Mouse (Mus musculus): ENCODE measurements at regions not wholly inside any gene's neighbourhood (a gene's known extent, or its start where the extent isn't known, plus 50 kb on each side); places are given as distances from the start of the nearest gene placed in this dataset.
A peak's percentile ranks its signal among the peaks of the same experiment; 100 is the strongest.
"Not testable (repeated sequence)": the region's sequence is repeated elsewhere in the genome, so short reads cannot be mapped to it uniquely, and the experiment has no call there.

DNA sequence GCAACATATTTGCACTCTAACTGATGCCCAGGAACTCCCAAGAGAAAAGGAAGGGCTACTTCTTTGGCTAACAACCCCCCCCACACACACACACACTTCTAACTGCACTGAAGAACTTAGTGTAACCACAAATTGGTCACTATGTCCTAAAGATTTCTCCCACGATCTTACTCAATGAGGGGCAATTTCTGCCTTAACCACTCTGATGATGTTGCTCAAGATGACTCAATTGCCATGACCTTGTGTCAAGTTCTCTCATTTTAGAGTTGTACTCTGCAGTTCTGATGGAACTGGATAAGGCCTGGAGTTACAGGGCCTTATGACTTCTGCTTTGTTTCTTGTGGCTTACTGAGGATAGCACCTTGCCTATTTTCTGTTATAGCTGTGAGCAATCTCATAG, 81.7 kb downstream of the Sem1 start:
- no peak for DNase-seq (ENCODE audit: low spot score in 2 of 2)

DNA sequence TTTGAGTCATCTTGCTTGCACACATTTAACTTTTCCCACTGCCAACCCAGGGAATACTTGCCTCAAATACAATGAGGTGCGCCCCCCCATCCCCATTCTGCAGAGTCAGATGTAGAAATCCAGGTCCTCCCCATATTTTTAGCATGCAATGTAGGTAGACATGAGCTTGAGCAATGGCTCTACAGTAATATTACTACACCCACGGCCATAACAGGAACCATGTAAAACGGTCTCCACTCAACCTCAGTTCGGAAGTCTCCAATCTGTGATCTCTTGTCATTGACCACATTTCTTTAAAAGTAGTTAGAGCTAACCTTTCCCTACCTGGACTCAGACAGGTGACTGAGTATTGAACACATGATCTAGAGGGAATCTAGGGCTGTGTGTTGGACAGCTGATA, 82.1 kb downstream of the Sem1 start:
- DNase-seq (ENCODE audit: low spot score in 2 of 2), result no peak

DNA sequence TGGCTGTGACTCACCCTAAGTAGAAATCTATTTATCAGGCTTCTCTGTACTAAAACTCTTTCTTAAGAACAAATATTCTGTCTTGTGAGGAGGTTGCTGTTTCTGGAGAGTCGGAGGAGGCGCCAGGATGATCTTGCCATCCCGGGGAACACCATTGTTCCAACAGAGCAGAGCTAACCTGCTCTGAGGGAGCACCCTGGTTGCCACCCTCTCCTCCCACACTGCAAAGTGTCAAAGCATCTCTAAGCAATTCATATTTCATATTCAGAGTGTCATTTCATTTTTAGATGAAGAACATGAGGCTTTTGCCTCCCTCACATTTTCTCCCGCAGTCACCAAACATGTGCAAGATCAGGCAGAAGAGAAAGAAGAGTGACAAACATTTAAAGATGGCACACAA, 90.3 kb downstream of the Sem1 start:
- DNase-seq (ENCODE audit: low spot score in 2 of 2), result peak; percentile 17 to 32

DNA sequence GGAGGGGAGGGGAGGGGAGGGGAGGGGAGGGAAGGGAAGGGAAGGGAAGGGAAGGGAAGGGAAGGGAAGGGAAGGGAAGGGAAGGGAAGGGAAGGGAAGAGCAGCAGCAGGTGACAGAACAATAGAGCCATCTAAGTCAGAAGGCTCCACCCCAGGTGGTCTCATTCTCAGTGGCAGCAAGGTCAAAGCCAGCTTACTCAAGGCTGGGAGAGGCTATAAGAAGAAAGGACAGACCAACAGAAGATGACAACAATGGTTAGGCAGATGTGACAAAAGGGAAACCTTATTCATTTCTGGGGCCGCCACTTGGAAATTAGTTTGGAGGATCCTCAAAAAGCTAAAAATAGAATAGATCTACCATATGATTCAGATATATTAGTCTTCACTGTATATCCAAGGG, 96.9 kb downstream of the Sem1 start:
- not testable (repeated sequence) for DNase-seq (ENCODE audit: low spot score in 2 of 2)

DNA sequence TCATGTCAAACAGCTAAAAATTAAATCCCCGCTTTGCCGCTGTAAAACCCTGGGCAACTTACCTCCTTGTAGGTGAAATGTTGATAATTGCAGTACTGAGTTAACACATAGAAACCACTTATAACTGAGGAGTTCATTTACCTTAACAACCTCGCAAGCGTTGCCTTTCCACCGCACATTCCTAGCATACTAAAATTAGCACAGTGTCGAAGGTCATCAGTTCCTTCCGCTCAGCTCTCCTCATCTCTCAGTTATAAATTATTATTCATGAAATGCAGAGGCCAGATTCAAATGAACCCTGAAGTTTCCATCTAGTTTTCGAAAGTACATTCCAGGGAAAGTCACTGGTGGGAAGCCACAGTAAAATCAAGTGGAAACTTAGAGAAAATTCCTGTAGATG, 108.1 kb downstream of the Sem1 start:
- DNase-seq (ENCODE audit: low spot score in 2 of 2), result no peak

DNA sequence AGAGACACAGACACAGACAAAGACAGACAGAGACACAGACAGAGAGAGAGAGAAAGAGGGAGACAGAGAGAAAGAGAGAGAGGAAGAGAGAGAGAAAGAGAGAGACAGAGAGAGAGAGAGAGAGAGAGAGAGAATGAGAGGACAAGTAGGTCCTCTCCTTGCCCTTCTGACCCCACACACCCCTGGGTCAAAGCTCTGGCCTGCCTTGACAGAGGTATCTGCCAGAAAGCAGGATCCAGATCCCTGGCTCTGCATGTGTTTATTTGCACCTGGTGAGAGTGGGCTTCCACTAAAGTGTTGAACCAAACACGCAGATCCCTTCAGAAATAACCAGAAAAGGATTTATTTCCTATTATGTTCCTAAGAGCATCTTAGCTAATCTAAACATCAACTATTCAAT, 110.9 kb downstream of the Sem1 start:
- DNase-seq (ENCODE audit: low spot score in 2 of 2), result no peak

DNA sequence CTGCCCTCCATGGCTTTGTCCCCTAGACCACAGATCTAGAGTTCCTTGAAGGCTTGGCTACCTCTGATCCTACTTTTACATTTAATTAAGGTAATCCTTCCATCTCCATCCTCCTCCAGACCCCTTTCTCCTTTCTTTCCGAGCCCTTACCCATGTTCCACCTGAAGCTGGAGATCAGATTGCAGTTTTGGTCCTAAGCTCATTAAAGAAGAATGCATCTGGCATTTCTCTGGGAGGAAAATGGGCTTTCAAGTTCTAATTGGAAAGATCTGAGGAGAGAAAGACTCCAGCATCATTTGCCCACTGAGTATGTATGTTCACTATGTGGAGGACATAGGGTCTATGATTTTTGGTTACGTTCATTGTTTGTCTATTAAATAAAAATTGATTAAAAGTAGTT, 112.2 kb downstream of the Sem1 start:
- DNase-seq (ENCODE audit: low spot score in 2 of 2), result no peak

DNA sequence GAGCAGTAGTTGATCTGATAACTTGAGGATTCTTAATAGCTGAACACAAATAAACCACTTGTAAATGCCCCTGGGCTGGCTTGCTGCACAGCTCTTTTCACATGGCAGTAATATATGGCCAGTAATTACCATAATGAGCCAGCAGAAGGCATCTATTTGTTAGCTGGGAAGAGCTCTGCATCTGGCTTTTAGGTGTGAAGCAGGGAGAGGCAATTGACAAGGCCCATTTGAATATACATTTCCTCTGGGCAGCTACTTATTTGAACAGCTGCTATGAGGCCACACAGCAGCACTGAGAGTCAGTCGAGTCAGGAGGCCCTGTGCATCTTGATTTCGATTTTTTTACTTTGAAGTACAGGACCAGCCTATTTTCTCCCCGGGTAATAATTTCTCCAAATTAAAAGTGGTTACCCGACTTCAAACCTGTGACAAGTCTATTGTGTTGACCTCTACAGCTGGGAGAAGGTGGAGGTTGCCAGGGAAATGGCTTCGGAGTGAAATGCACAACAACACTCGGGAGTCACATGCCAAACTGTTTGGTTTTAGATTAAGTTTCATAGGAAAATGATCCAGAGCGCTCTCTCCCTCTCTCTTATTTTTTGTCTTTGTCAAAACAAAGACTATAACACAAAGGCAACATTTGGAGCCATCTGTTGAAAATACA, 114.5 kb downstream of the Sem1 start:
- no peak for DNase-seq (ENCODE audit: low spot score in 2 of 2)

DNA sequence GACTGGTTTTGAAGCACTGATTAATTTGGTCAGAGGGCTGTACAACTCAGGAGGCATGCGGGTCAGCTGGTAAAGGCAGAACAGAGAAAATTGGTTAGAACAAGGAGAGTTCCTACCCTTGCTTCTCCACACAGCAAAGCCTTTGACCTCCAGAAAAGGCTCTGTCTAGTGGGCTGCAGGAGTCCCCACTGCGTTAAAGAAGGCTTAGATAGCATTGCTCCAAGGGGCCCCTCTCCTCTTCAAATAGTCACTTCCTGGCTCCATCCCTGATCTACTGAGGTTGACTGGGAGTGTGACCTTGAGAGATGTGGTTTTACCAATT, 118.6 kb downstream of the Sem1 start:
- no peak for DNase-seq (ENCODE audit: low spot score in 2 of 2)

DNA sequence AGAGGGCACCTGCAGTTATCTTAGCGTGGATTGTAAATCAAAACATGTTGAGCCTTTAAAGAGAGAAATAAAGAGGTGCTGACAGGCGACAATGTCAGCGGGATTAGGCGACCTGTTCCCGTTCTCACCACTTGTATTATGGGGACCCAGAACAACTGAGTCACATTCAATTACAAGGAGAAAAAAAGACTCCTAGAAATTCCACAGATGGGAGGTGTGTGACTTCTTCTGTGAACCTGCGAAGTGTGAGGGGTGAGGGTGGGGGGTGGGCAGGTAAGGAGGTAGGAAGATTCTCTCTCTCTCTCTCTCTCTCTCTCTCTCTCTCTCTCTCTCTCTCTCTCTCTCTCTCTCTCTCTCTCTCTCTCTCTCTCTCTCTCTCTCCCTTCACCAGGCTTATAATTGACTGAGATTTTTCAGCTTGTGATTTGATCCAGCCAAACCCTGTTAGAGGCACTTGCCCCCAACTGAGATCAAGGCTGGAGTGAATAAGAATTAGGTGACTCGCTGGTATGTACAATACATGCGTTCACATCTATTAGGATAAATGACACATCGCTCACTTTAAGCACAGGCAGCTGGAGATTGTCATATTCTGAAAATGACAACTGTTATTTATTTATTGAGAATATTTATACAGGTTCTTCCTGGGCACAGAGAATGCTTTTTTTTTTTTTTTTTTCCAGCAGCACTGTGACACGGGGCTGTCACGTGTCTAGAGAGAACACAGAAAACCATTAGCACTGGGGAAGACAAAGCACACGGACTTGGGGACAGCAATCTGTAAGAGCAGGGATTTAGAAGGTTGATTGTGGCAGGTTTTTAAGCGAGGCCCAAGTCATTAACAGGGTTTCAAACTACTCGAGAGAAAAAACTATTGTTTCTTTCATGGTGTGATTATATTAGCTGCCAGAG, 119.2 kb downstream of the Sem1 start:
- DNase-seq (ENCODE audit: low spot score in 2 of 2), result no peak

DNA sequence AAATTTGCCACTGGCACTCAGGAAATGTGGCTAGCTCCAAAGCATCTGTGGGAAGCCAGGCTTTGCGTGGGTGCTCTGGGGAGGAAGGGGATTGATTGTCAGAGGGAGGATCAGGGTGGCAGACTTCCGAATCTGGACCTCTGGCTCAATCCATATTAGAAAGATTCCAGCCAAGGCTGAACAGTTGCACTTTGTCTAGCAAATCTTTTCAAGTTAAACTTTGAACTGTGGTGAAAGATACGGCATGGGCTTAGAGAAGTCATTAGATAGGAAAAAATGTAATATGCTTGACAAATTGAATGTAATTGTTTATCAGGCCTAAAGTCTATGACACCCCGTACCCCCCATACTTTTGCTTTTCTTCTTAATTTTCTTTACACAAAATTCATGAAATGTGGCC, 120.7 kb downstream of the Sem1 start:
- DNase-seq (ENCODE audit: low spot score in 2 of 2), result no peak

DNA sequence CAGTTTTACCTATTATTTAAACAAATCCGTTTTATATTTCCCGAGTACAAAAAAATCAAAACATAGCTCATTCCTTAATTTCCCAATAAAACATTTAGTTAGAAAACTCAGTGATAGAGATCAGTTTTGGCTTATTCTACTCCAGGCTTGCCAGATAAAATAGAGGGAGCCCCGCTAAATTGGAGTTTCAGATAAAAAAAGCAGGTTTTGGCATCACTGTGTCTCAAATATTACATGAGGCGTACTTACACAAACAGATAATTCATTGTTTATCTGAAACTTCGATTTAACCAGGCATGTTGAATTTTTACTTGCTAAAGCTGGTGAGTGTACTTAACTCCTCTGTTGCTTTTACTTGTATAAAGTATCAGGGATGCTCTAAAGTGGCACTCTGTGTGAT, 121.5 kb downstream of the Sem1 start:
- no peak for DNase-seq (ENCODE audit: low spot score in 2 of 2)

DNA sequence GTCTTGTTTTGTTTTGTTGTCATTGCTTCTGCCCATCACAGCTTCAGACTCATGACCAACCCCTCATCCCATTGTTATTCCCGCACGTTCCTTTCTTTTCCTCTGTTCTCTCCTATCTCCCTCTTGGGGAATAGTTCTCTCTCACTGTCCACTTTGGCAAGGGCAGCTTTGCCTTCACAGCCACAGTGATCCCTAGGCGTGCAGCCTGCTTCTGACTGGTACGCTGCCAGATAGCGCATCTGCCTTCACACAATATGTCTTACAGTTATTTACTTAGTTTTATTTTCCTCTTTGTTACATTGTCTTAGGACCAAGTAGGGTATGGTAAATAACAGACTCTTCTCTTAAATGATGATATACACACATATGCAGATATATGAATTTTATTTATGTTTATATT, 122.9 kb downstream of the Sem1 start:
- no peak for DNase-seq (ENCODE audit: low spot score in 2 of 2)

DNA sequence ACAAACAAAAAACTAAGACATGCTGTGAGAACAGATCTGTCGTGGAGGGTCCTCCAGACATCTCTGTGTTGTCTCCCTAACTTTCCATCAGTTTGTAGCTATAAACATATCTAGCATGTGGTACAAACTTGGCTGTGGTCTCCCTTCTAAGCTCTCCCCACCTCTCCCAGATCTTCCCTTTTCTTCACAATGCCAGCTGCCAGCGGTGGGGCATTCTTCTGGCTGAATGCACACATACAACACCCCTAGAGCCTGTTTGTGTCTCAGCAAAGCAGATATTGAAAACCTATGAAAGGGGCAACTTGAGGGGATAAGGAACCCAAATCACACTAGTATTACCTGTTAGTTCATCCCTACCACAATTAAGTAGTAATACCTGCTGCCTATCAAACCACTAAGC, 124.1 kb downstream of the Sem1 start:
- no peak for DNase-seq (ENCODE audit: low spot score in 2 of 2)

DNA sequence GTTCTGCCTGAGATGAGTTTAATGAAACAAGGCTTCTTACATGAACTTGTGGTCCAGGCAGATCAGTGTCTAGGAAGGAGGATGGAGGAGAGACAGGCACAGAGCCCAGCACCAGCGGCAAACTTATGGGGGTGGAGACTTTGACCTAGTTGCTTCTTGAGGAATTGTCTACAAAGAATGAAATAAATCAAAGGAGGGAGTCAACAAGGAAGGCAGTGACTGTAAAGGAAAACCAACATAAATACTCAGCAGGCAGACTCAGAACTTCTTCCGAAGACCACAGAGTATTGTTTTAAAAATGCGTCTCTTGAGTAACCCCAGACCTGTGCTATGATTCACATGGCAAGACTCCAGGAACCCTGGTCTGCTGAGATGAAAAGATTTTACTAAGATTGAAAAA, 143.6 kb downstream of the Sem1 start:
- no peak for DNase-seq (ENCODE audit: low spot score in 2 of 2)

DNA sequence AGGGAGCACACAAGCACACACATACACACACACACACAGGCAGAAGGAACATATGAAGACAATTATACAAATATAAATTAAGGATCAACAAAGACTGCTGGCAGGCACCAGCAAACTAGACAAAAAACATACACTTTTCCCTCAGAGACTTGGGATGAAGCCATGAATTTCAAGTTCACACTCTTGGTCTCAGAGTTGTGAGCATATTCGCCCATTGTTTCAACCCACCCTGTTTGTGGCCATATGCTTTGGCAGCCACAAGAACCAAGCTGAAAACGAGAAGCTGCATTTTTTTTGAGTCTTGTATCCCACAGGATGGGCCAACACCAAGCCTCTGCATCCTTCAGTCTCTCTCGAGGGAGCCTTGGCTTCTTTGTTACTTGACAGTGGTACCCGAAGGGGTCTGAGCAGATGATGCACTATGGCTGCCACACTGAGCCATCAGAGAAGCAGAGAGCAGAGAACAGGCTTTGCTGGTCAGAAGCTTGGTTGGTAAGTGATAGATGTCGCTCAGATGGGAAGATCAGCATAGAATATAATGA, 144.1 kb downstream of the Sem1 start:
- no peak for DNase-seq (ENCODE audit: low spot score in 2 of 2)

DNA sequence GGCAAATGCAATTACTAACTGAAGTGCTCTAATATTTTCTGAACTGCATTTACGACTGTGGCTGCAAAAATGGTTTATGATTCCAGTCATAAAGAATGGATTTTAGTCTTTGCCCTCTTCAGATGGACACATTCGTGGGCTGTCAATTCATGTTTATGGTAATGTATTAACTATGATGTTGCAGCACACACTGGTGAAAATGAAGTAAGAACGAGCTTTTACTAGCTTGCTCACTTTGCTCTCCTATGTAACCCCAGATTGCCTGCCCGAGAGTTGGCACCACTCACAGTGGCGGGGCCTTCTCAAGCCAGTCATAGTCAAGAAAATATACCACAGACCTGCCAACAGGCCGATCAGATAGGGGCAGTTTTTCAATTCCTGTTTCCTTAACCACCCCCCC, 145.3 kb downstream of the Sem1 start:
- DNase-seq (ENCODE audit: low spot score in 2 of 2), result no peak

DNA sequence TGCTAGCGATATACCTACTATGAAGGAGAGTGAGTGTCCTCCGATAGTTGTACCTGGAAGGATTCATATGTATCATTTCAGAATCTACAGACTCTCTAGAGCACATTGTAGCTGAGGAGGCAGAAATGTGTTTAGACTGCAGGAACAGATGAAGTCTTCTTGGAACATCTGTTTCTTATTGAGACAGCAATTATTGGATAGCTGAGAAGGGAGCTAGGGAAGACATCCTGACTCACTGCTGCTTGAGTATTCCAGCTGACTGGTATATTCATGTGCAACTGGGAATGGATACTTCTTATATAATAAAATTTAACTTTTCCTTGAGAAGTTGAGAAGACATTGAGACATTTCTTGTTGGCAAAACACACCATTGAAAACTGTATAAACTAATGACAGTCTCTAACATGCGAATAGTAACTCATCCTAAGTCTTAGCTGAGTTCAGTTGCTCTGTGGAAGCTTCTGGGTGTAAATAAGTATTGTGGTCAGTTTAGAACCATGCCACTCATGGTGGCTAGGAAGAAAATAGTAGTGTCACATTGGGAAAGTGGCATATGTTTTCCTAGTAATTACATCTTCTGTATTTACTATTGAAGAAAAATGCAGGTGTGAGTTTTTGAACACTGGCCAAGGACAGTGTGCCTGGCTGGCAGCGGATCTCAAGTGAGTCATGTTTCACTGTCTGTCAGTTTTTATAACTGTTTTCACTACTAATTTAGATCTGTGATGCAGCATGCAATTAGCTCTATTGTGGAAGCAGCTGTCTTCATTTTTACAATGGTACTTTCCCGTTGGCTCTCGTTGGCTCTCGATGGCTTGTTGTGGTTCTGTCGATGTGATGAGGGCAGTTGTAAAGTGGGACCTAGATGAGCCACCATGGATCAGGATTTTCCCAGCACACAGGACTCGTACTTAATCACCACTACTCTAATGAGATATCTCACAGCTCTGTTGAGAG, 163.5 kb downstream of the Sem1 start:
- no peak for DNase-seq (ENCODE audit: low spot score in 2 of 2)

DNA sequence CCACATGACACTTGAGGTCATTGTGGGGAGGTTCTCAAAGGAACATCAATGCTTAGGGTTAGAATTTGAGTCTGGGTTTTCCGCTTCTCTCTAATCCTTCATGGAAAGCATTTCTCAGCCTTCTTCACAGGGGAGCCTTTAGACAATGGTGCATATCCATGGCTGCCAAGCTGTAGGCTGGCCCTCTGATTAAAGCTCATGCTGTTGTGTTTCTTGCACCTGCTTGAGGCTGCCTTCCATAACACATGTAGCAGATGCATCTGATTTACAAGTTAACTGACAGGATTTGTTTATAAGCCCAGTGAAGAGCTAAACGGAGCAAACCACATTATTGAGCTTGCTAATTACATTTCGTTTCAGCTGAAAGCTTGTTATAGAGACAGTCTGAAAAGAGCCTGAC, 180.5 kb downstream of the Sem1 start:
- no peak for DNase-seq (ENCODE audit: low spot score in 2 of 2)

DNA sequence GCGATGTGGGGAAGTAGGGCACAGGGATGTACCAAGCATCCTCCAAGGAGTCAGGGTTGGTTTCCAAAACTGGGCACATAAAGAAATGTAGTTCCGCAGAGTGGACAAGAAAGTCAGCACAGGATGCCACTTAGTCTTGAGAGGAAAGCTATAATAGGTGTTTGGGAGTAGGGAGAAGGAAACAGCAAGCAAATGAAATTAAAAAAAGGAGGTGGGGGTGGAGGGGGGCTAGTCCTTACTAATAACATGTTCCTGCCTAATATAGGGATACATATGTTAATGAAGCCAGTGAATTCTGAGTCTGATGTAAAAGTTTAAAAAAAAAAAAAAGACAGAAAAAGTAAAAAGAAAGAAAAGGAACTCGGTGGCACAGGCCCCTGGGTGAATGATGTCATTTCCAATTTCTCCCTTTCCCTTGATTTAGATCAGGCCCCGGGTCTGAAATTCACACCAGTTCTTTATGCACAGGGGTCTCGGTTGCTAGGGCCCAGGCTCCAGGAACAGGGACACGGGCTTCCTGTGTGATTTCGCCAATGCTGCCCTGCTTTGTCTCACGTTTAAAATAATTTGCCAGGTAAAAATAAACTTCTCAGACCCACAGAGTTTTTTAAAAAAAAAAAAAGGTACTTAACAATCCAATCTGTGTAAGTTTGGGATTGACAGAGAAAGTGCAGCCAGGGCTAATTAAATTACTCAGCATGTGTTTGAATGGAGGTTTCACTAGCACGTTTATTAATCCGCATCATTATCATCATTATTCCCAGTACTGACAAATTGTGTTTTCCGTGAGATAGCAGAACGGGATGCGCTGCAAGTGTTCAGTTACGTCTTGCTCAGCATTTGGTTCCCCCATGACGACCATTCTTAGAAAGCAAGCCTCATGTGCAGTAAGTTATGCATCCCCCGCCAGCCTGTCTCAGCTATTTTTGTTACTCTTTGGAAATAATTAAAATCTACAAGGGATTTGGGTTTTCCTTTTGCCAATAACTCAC, 172.8 kb upstream of the Slc25a13 start:
- no peak for DNase-seq (ENCODE audit: low spot score in 2 of 2)

Data from frontal cortex, postnatal 10 days (tissue).